Mouse (Mus musculus) brain, adult 2 months (tissue): ENCODE data around the gene Etnk1.
"Not testable (repeated sequence)": the region's sequence is repeated elsewhere in the genome, so short reads cannot be mapped to it uniquely, and the experiment has no call there.

ENCODE experiments used
- DNase-seq: peaks from one replicate; pipeline ENCODE4 v3.0.0; 2011; ENCODE audit warnings: low read depth, low spot score

Etnk1 gene

DNA sequence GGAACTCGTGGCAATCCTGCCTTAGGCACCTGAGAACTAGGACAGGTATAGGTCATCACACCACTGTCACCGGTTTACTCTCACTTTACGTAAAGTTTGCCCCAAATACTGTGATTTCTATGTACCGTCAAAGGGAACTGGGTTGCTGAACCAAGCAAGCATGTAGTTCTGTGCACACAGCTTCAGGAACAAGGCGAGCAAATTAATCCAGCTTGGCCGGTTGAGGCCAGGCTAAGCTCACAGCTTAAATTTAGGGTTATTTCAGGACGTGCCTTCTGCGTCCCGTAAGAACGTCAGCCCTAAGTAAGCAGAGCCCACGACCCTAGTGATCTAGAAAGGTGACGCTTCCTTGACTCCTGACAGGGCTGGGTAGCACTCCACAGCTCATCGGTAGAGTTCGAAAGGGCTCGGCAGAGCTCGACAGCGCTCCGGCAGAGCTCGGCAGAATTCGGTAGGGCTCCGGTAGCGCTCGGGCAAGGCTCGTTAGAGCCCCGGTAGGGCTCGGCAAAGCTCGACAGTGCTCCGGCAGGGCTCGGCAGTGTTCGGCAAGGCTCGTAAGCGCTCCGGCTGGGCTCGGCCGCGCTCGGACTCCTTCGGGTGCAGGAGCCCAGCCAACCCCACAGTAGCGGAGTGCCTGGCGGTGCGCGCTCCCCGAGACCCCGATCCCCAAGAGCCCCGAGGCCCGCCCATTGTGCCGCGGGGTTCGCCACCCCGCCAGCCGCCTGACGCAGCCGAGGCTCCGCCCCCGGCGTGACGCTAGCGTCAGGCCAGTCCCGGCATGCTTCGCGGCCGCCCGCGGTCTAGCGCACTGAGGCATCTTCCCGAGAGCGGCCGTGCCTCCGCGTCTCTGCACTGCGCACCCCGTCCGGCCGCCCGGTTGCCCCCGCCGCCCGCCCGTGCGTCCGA is at the start of gene Etnk1:
Gene Etnk1, plus strand, starts transcription at position 770 of the 906 bp plus-strand sequence.
- DNase-seq: peak; percentile 98

DNA sequence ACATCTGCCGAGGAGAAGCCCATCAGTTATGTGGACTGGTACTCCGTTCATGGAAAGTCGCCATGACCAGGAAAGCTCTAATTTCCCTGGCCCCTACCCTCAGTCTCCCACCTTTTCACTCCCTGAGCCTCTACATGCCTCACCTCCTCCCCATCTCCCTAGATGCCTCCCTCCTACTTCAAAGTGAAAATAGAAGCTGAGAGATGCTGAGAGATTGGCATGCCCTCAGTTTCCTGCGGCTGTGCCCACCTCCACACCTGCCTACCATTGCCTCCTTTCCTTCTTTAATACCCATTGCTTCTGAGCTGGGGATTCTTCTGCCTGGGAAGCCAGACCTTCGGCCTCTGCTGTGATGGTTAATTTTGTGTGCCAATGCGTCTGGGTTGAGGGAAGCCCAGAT is 47.7 kb upstream of the Etnk1 start:
- DNase-seq: peak; percentile 64

GRCm38 (mm10) chr6:143125721-143126120 is 41.3 kb upstream of the Etnk1 start:
- no peak for DNase-seq

DNA sequence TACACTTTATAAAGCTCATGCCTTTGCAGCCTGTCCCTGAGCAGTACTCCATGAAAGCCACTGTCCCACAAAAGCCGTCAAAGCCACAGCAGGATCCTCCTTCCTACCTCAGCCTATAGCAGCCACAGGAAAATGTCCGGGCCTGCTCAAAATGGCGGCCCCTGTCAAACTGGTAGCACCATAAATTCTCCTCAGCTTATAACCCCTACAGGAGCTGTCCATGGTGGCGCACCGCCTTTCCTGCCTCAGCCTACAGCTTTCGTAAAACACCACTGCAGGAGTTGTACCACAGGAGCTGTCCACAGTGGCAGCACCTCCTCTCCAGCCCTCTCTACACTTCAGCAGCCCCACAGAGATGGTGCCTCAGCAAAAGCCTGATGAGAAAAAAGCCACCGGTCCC is 37.6 kb upstream of the Etnk1 start:
- no peak for DNase-seq

GRCm38 (mm10) chr6:143129952-143130351 is 37.1 kb upstream of the Etnk1 start:
- DNase-seq: no peak

DNA sequence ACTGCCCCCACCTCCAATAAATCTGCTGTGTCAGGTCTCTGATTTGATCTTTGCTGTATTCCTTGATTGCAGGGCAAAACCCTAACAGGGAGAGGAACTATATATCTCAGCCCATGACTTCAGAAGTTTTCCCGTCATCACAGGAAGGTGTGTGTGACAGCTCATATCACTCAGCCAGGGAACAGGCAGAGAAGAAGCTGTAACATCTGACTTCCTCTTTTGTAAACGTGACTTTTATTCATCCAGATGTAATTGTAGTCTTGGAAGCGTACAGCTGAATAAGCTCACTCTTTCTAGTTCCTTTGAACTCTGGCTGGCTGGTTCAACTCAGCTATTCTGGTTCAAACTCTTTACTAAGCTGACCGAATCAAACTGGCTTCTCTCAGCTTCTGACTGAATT is 36.6 kb upstream of the Etnk1 start:
- DNase-seq: no peak

- no peak for DNase-seq
Measured at GRCm38 (mm10) chr6:143131895-143132652, 34.9 kb upstream of the Etnk1 start.

- DNase-seq: no peak
Measured at GRCm38 (mm10) chr6:143133150-143133549, 33.9 kb upstream of the Etnk1 start.

- no peak for DNase-seq
Measured at GRCm38 (mm10) chr6:143135097-143135496, 31.9 kb upstream of the Etnk1 start.

DNA sequence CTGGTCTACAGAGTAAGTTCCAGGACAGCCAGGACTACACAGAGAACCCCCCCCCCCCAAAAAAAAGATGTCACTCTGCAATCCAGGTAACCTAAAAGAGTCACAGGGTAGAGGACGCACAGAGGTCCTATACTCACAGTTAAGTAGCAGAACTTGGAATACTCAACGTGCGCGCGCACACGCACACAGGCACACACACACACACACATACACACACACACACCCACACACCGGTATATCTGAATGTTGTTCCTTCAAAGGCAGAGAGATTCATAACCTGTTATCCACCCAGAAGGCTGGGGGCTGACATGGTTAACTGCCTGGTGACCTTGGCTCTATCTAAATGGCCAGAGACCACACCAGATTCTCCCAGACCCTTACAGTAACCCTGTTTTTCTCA is 30.3 kb upstream of the Etnk1 start:
- DNase-seq: no peak

DNA sequence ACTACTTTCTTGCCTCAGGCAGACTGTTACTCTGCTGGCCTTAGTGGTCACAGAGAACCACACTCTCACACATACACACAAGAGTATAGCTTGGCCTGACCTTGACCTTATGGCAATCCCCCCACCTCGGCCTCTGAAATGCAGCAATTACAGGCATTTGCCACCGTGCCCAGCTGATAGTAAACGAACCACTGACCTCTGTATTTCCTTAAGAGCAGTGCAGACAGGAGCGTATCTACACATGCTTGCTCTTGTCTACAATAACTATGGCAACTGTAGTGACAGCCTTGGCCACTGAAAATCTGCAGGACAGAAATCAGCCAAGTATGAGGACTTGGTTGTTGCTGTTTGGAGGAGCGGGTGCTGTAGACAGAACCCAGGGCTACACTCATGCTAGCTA is 29.7 kb upstream of the Etnk1 start:
- no peak for DNase-seq

DNA sequence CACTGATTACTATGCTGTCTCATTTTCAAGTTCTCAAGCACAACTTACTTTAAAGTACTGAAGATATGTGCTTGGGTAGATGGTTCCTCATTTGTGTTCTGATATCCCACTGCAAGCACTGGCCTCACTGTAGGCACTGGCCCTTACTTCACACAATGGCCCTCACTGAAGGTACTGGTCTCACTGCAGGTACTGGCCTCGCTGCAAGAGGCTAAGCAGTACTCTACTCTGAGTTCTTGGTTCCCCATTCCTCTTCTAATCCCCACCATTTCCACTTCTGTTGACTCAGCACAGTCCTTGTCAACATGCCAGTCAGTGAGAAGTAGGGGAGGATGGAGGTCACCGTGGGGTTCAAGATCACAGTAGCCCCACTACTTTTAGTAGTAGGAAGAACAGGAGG is 27.6 kb upstream of the Etnk1 start:
- DNase-seq: no peak

GRCm38 (mm10) chr6:143140884-143141283 is 26.1 kb upstream of the Etnk1 start:
- DNase-seq: no peak

DNA sequence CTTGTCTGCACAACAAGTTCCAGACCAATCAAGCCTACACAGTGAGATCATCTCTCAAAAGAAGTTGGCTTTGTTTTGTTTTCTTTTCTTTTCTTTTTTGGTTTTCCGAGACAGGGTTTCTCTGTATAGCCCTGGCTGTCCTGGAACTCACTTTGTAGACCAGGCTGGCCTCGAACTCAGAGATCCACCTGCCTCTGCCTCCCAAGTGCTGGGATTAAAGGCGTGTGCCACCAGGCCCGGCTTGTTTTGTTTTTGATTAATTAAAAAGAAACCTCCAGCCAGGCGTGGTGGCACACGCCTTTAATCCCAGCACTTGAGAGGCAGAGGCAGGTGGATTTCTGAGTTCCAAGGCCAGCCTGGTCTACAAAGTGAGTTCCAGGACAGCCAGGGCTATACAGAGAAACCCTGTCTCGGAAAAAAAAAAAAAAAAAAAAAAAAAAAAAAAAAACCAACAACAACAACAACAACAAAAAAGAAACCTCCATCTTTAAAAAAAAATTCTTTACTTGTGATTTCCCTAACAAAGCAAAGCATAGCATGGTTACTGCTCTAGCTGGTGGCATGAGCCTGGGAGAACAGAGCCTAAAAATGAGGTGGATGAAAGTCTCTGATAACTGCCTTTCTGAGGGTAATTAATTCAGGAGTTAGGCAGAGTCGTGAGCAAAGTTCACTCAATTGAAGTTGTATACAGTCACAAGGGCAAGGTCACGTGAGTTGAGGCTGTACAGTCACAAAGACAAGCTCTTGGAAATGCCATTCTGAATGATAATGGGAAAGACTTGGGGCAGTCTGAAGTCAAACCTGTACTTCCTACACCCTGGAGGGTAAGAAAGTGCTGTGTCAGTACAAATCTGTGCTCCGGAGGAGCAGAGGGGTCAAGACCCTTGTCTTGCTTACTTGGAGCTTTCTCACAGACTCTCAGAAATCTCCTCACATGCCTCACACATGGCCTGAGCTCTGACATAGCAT is 25.1 kb upstream of the Etnk1 start:
- not testable (repeated sequence) for DNase-seq

GRCm38 (mm10) chr6:143142861-143143260 is 24.2 kb upstream of the Etnk1 start:
- DNase-seq: no peak

GRCm38 (mm10) chr6:143143321-143143720 is 23.7 kb upstream of the Etnk1 start:
- DNase-seq: peak; percentile 17

- peak; percentile 45 for DNase-seq
Measured at GRCm38 (mm10) chr6:143143775-143144273, 23.2 kb upstream of the Etnk1 start.

DNA sequence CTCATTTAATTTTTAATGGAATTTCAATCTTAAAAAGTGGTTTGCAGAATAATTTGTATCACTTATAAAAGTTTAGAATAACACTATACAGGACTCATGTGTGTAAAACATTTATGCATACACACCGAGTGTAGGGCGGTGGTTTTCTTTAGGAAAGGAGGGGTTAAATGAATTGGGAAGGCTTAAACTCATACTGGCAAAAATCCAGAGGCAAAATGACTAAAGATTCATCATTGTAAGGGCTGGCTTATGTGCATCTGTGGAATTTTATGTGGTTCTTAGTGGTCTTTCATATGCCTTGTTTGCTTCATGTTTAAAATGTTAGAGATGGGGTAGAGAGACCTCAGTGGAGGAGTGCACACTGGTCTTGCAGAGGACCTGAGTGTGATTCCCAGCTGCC is 22.5 kb upstream of the Etnk1 start:
- no peak for DNase-seq

DNA sequence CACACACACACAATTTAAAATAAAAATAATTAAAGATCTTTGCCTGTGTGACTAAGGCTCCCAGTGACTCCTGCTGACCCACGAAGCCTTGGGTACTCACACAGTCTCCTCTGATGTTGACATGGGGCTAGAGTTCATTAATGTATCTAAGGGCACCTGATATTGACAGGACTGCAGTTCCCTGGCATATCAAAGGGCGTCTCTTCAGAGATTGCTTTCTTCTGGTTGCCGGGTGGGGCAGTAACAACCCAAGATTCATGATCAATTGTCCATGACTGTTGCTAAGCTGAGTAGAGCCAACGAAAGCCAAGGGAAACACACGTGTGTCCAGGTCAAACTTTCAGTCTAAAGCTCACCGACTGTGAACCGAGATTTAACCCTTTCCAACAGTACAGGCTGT is 22.0 kb upstream of the Etnk1 start:
- no peak for DNase-seq

DNA sequence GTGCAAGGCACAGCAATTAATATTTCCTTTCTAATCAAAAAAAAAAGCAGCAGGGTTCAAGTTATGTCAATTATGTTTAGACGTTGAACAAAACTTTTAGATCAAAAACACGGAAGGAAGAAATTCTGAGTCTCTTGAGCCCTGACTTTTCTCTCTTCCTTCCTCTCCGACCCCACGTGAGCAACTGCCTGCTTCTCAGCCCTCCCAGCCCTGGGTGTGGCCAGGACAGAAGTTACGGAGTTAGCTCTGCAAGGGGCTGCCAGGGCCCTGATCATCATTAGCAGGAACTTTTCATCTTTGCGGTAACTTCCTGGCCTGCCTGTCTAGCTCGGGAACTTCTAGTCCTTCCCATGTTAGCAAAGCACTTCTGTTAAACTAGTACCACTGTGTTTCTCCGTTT is 20.3 kb upstream of the Etnk1 start:
- DNase-seq: no peak

DNA sequence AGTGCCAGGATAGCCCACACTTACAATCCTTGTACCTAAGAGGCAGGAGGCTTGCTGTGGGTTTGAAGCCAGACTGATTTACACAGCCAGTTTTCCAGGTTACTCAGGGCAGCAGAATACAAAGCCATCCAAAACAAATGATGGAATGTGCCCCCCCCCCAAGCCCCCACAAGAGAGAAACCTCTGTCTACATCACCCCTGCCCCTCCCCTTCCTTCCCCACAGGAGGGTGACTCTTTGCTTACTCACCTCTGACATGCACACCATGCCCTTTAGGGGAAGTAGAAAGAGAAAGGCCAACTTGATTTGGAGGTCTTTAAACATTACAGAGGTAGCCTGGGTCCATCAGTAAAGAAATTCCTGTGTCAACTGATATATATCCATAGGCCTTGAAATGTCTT is 18.2 kb upstream of the Etnk1 start:
- no peak for DNase-seq
